Mouse (Mus musculus) testis, adult 2 months (tissue): ENCODE results near the gene Adgrg2.

Experiments used
- CTCF ChIP-seq: fragments of 200-500 bp; IDR thresholded peaks from 2 replicates; pipeline ENCODE4 v1.5.1; 2012; ENCODE audit warnings: low read depth, mild to moderate bottlenecking, inconsistent platforms, low read length, moderate library complexity; ENCODE audit not compliant: control insufficient read depth, insufficient read depth, insufficient replicate concordance
- POLR2A ChIP-seq: fragments of 200-500 bp; IDR thresholded peaks from 2 replicates; pipeline ENCODE4 v1.6.1; 2012; ENCODE audit warnings: low read depth, mild to moderate bottlenecking, inconsistent platforms, low read length, moderate library complexity; ENCODE audit not compliant: control insufficient read depth

- TF ChIP-seq POLR2A (no peak), CTCF (no peak)
Observed at GRCm38 (mm10) chrX:160441272-160441671, 50.8 kb downstream of the Adgrg2 start.
